Mouse (Mus musculus): ENCODE results near the gene Rpap3. TPM values are rescaled to one million over a fixed set of nuclear protein-coding genes. Genes with fewer than 3 reads are reported as not detected.
"Not testable (repeated sequence)": the region's sequence is repeated elsewhere in the genome, so short reads cannot be mapped to it uniquely, and the experiment has no call there.

The Rpap3 gene
- total RNA-seq, 2 experiments from 2014 or later, result 28.7 to 43.5 TPM

DNA sequence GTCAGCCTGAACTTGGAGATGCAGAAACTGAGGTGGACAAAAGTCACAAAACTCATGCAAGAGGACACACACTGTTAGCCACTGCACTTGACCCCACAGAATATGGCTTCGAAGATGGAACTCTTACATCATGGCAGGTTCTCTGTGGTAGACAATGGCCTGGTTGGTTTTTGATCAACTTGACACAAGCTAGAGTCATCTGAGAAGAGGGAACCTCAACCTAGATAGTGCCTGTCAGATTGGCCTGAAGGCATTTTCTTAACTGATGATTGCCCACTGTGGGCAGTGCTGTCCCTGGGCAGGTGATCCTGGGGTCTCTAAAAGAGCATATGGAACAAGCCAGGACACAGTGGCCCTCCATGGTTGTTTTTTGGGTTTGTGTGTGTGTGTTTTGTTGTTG, 10.1 kb upstream of the Rpap3 start:
- no peak for ATAC-seq (replicated peaks; ENCODE audit: low FRiP score, low TSS enrichment, poor library complexity, severe bottlenecking)

DNA sequence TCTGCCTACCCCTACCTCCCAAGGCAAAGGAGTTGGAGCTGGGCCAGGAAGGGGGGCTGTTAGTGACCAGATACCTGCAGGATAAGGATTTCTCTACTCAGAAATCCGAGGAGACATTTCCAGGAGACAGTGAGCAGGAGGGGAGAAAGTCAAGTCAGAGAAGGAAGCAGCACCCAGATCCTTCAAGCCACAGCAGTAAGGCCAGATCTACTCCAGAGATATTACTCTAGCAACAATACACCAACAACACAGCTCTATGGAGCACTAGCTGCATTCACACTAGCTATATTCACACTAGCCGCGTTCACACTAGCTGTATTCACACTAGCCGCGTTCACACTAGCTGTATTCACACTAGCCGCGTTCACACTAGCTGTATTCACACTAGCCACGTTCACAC, 9.5 kb upstream of the Rpap3 start:
- ATAC-seq (replicated peaks; ENCODE audit: low FRiP score, low TSS enrichment, poor library complexity, severe bottlenecking), result no peak

DNA sequence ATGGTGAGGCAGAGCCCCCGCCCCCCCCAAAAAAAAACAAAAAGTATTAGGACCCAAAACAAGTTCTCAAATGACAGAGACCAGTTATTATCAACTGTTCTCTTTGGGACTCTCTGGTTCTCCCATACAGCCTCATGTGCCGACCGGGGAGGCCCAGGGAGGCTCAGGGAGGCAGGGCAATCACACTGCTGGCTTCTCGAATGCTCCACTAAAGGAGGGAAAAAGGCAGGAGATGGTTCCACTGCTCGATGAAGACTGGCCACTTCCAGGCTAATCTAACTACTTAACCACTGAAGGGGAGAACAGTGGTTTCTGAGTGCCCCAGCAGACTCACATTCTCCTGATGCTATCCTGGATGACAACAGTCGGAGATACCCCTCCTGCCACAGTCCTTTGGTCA, 6.9 kb upstream of the Rpap3 start:
- ATAC-seq (replicated peaks; ENCODE audit: low FRiP score, low TSS enrichment, poor library complexity, severe bottlenecking), result no peak

DNA sequence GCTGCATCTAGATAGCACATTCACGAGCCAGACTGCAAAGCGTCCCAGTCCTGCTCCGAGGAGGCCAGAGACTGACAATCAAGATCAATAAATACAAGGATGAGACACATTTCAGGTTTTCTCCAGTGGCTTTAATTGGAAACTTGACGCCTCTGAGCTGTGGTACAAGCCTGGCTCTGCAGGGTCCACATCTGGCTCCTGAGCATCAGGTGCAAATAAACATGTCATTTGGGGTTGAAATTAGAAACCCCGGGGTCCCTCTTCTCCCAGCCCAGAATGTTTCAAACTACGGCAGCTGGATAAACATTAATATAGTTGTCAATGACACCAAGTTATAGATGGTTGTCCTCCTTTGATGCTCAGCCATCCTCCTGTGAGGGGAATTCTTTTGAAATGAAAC, 5.3 kb upstream of the Rpap3 start:
- no peak for ATAC-seq (replicated peaks; ENCODE audit: low FRiP score, low TSS enrichment, poor library complexity, severe bottlenecking)

DNA sequence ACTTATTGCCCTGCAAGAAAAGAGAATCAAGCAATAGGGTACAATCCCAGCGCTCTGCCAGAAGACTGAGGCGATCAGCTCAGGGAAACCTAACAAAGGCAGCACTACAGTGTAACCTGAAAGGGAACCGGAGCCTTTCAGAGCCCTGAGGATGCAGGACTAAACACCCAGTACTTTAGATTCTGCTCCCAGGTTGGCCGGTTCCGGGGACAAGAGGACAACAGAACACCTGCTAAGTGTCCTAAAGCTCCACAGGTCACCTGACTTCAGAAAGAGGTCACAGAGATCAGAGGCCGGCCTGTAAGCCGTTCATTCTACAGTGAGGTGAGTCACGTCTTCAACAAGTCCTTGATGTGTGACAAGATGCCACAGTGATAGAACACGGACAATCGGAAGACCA, 9.0 kb downstream of the Rpap3 start:
- ATAC-seq (replicated peaks; ENCODE audit: low FRiP score, low TSS enrichment, poor library complexity, severe bottlenecking), result no peak

DNA sequence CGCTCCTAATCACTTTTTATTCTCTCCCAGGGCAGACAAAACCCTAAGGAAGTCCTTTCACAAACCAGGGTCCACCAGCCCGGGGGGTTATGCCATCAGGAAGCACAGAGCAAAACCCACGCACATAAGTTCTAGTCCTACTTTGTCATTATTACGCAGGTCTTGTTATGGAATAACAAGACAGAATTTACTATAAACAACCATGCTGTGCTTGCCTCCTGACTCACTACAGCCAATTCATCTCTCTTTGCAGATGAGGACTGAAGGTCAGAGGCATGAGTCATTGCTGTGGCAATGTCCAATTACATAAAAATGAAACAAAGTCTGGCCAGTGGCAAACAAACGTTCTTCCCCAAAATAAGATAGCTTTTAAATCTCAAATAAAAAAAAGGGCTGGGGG, 12.2 kb downstream of the Rpap3 start:
- no peak for ATAC-seq (replicated peaks; ENCODE audit: low FRiP score, low TSS enrichment, poor library complexity, severe bottlenecking)

DNA sequence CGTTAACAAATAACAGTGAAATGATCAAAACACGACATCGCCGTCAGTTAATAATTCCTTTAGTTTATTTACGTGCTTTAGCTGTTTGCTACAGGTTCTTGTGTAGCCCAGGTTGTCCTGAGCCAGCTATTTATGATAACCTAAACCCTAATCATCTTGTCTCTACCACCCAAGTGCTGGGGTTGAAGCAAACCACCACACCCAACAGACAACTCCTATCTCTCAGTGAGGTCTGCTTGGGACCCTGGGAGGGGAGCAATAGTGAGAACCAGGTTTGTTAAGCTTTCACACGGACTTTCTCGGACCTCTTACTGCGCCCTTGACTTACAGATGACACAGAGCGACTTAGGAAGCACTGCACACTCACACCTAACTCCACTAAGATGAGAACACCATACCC, 21.5 kb downstream of the Rpap3 start:
- peak; percentile 42; the same call in 1 of the 2 replicates for ATAC-seq (replicated peaks; ENCODE audit: low FRiP score, low TSS enrichment, poor library complexity, severe bottlenecking)

DNA sequence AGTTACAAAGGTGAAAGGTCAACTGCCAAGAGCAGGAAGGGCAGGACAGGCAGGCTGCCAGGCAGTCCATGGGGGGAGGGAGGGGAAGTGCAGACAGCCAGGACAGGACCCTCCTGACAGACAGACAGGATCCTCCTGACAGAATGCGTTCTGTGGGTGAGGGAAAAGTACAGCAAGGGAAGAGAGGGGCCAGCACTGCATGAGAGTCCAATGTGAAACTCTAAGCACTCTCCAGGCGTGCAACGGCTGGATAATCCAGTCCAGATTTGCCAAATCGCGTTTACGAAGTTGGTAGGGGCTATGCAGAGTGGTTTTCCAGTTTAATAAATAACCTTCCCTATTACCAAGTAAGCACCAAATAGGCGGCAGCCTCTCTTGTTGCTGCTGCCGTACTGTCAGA, 23.6 kb downstream of the Rpap3 start:
- no peak for ATAC-seq (replicated peaks; ENCODE audit: low FRiP score, low TSS enrichment, poor library complexity, severe bottlenecking)

DNA sequence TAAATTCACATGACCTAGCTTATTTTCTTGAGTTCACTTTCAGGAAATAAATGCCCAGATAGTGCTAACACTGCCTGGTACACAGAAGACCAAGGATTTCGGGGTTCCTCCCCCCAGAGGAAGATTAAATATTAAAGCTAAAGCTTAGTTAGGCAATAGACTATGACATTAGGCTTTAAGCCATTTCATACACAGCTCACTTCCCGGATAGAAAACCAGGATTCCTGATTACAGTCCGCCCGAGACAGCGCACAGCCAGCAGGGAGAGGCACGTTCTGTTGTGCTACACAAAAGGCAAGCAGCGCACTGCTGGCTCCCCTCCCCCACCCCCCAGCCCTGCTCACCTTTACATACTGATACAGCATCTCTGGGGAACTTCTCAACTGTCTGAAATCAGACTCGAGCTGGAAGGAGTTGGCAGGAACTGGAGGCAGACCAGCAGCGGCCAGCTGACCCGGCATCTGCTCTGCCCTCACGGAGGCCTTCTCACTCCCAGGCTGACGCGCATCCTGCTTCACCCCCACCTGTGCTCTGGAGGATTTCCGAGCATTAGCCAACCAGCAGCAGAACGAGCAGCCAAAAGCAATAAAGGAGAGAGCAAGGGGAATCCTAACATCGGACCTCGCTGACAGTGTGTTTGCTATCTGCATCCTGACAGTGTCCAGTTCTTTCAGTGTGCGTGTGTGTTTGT, 25.5 kb downstream of the Rpap3 start:
- ATAC-seq (replicated peaks; ENCODE audit: low FRiP score, low TSS enrichment, poor library complexity, severe bottlenecking), result no peak

DNA sequence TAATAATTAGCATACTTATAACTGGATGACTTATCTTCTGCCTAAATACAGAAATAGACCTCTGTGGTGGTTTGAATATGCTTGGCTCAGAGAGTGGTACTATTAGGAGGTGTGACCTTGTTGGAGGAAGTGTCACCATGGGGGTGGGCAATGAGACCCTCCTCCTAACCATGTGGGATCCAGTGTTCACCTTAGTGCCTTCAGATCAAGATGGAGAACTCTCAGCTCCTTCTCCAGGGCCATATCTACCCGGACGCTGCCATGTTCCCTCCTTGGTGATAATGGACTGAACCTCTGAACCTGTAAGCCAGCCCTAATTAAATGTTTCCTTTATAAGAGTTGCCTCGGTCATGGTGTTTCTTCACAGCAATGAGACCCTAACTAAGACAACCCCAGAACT, 28.3 kb downstream of the Rpap3 start:
- no peak for ATAC-seq (replicated peaks; ENCODE audit: low FRiP score, low TSS enrichment, poor library complexity, severe bottlenecking)

DNA sequence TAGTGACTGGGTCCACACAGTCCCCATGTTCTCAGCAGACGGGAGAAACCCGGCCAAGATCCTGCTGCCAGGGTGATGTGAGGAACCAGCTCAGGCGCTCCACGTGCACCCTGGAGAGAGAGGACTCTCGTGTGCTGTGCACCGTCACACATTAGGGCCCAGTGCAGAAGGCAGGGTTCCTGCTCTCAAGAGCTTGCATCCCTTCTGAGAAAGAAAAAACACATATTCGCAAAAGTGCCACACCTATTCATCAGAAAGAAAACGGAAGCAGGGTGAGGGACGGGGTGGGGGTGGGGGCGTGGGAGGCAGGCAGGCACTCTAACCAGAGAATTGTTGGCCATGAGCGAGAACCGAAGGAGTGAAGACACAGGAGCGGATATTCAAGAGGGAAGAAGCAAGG, 29.7 kb downstream of the Rpap3 start:
- ATAC-seq (replicated peaks; ENCODE audit: low FRiP score, low TSS enrichment, poor library complexity, severe bottlenecking), result no peak

DNA sequence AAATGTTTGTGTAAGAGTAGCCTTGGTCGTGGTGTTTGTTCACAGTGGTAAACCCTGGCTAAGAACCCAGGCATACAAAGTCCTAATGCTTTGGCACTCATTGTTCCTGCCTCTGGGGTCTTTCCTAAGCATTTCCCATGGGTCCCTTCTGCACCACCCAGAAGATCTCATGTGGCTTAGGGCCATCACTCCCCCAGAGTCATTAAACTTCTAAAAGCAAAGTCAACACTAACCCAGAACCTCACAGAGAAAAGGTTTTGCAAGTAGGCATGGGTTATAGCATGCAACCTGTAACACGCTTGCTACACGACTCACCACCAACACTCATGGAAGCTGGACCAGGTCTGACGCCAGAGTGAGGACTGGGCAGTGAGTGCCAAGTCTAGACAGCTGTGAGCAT, 31.2 kb downstream of the Rpap3 start:
- ATAC-seq (replicated peaks; ENCODE audit: low FRiP score, low TSS enrichment, poor library complexity, severe bottlenecking), result no peak

DNA sequence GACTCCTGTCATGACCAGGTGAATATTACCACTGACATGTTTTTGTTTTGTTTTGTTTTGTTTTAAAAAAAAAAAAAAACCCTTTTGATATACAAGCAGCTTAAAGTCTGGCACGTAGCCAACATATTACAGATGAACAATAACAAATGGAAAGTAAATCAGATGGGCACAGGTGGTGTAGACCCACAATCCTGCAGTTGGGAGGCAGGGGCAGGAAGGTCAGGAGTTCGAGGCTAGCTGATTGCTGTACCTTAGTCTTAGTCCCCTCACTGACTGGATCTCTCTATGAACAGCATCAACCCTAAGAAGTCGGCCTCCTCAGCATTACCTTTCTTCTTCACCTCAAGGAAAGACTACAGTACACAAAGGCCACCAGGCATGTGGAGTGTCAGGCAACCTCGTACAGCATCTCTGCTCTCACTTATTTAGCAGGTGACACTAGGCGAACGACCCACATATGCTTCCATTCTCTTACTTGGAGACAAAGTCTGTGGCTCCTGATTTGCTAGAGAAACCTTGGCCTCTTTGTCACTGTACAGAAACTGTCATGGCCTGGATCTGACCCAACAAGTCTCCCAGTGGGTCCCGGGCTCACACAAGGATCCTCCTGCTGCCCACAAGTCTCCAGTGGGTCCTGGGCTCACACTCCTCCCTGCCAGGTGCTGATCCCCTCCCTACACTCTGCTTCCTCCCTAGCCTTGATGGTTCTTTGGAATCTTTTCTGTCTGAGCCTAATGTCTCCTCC, 32.2 kb downstream of the Rpap3 start:
- no peak for ATAC-seq (replicated peaks; ENCODE audit: low FRiP score, low TSS enrichment, poor library complexity, severe bottlenecking)

DNA sequence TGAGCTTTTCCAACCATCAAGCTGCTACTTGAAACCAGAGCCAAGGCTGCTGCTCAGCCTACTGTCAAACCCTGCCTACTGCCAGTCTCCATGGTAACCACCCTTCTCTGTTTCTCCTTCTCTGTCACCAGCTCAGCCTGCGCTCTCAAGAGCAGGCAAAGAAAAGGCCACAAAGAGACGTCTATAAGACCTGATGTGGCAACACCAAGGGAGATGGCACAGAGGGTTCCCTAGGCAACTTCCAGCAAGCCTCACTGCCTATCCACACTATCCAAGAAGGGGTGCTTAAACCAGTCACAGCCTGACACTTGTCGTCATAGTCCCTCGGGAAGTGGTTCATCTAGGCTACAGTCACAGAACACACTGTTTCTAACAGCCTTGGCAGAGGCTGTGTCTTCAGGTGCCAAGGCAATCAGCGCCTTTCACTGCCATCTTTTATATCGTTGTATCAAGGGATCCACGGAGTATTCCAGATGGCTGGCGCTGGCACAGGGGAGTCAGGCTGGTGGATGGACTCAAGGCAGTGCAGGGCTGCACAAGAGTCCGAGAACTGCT, 33.3 kb downstream of the Rpap3 start:
- no peak for ATAC-seq (replicated peaks; ENCODE audit: low FRiP score, low TSS enrichment, poor library complexity, severe bottlenecking)

DNA sequence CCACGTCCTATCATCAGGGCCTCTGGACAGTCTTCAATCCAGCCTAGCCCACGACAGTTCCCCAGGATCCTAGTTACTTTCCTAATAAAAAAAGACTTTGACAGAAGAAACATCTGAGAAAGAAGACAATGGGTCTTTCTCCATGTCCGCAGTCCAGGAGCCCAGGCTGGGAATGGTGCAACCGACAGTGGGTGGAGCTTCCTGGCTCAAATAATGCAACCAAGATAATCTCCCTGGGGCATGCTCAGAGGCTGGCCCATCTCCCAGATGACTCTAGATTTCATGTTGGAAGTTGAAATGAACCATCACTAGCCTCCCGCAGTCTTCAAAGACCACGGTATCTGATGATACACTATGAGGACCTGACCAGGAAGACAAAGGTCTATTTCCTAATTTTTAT, 35.1 kb downstream of the Rpap3 start:
- ATAC-seq (replicated peaks; ENCODE audit: low FRiP score, low TSS enrichment, poor library complexity, severe bottlenecking), result peak; percentile 56

DNA sequence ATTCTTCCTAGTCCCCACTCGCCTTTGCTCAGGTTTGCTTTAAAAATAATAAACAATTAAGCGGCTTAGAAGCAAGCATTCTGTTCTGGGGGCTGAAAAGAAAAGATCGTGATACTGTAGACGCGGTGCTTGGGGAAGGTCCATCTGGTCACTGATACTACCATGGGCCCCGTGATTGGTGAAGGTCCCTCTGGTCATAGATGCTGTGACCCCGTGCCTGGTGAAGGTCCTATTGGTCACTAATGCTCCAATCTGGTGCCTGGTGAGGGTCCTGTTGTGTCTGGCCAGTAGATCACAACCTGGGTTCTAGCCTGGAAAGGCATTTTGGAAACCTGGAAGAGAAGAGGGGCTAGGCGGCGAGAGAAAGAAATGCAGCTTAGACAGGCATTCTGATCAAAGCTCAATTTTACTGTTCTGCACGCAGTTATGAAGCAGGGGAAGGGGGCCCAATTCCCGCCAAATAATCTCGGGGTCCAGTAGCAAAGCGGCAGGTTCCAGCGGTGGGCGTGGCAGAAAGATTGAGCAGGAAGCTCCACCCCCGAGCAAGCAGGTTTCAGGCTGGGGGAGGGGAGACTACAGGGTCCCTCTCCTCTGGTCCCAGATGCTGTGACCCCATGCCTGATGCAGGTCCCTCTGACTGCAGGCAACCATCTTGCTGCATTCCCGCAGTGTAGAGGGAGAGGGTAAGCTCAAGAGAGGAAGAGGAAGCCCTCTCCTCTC, 37.3 kb downstream of the Rpap3 start:
- ATAC-seq (replicated peaks; ENCODE audit: low FRiP score, low TSS enrichment, poor library complexity, severe bottlenecking), result not testable (repeated sequence)

DNA sequence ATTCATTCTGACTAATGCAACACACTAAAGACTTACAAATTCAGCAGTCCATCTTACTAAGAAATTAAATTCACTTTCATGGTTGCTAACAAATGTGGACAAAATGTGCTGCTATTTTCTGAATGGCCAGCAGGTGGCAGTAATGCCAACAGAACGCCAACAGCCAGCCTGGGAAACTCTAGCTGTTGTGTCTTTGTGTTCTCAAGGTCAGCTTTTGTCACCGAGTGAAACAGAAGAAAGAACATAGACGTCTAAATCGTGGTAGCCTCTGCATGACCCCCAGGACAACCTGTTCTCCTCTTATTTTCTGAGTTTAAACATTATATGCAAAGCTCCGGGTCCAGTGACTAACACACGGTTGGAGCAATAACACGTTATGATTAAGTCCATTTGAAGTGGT, 38.2 kb downstream of the Rpap3 start:
- no peak for ATAC-seq (replicated peaks; ENCODE audit: low FRiP score, low TSS enrichment, poor library complexity, severe bottlenecking)

DNA sequence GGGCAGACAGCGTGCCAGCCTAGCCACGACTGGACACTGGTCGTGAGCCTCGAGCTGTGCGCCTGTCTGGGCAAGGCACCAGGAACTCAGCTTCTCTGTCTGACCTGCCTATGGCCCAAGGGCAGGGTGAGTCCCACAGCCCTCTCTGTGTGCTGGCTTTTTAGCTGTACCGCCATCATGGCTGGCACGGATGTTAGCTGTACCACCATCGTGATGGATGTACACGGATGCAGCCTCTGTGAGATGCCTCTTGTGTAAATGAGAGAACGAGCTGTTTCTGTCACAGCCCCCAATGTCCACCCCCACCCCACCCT, 39.2 kb downstream of the Rpap3 start:
- ATAC-seq (replicated peaks; ENCODE audit: low FRiP score, low TSS enrichment, poor library complexity, severe bottlenecking), result no peak

DNA sequence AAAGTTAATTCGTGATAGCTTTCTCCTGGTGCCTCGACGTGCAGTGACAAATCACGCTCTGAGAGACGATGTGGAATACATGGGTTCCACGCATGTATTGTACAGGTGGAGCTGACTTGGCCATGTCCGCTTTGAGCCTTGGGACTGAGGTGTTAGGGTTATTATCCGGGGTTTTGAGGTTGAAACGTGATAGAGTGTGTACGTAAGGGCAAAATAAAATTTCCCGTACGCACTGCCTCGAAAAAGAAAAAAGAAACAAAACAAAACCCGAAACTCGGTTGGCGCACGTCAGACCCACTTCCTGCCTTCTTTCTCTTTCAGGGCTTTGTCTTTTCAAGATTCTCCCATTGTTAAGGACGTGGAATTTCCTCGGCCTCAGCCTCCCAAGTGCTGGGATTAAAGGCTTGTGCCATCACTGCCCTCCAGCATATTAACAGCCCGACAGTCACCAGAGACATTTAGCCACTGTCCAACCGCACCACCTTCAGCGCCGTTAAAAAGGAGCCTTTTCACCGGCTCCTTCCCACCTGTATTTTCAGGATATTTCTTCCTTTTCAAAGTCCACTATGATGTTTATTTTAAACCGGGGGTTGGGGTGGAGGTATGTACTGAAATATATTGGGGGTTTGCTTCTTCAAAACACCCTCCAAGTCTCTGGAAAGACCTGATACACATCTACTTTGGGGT, 39.7 kb downstream of the Rpap3 start:
- ATAC-seq (replicated peaks; ENCODE audit: low FRiP score, low TSS enrichment, poor library complexity, severe bottlenecking), result no peak
